Mouse (Mus musculus) E14TG2a.4 (cell line): Measurements from ENCODE around the gene Npas2.

Experiments used
- H3K27me3 ChIP-seq: 2 replicates; pipeline ENCODE4 v1.6.1; 2014; ENCODE audit warnings: low read length, control low read depth; ENCODE audit not compliant: insufficient read depth
- H3K36me3 ChIP-seq: 2 replicates; pipeline ENCODE4 v1.6.1; 2014; ENCODE audit warnings: low read length, control low read depth; ENCODE audit not compliant: insufficient read depth
- H3K4me1 ChIP-seq: replicated peaks from 2 replicates; pipeline ENCODE4 v1.6.1; 2014; ENCODE audit warnings: low read depth, low read length, control low read depth
- H3K4me3 ChIP-seq: replicated peaks from 2 replicates; pipeline ENCODE4 v1.5.1; 2014; ENCODE audit warnings: mild to moderate bottlenecking, low read length
- H3K9me3 ChIP-seq: 2 replicates; pipeline ENCODE4 v1.6.1; 2014; ENCODE audit warnings: low read length, control low read depth
- CTCF ChIP-seq: conservative IDR thresholded peaks from 2 replicates; pipeline ENCODE4 v1.5.1; 2014; ENCODE audit warnings: low read length
- NANOG ChIP-seq: IDR thresholded peaks from 2 replicates; pipeline ENCODE4 v1.6.1; 2014; ENCODE audit warnings: borderline replicate concordance, low read length, mixed read lengths
- POU5F1 ChIP-seq: IDR thresholded peaks from 2 replicates; pipeline ENCODE4 v1.6.1; 2014; ENCODE audit warnings: low read length, borderline replicate concordance

Gene Npas2

DNA sequence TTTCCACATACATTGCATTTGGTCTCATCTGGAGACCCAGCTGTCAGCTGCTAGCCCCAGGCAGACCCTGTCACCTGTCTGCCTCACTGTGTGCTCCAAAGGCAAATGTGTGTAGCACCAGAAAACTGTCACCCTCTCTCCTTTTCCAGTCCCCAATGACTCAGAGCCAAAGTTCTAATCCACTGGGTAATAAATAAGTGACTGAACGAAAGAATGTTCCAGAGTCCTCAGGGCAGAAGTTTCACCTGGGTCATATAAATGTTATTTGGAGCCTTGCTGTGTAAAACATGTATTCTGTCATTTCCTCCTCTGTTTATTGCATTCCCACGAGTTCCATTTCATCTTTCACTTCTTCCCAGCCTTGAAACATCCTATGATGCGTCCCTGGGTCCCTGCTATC, 66.1 kb downstream of the Npas2 start:
- no peak overlapping the region for H3K4me3 ChIP-seq
- H3K4me1 ChIP-seq = 0 out of 2 replicates have a peak, but pooled peaks cover 4% of the 10 kb centered on the region
- H3K27me3 ChIP-seq = no peaks in the 10 kb centered on the region
- no peaks in the 10 kb centered on the region for H3K9me3 ChIP-seq
- no peaks in the 10 kb centered on the region for H3K36me3 ChIP-seq
- TF ChIP-seq CTCF (no peak), NANOG (no peak), POU5F1 (no peak)

DNA sequence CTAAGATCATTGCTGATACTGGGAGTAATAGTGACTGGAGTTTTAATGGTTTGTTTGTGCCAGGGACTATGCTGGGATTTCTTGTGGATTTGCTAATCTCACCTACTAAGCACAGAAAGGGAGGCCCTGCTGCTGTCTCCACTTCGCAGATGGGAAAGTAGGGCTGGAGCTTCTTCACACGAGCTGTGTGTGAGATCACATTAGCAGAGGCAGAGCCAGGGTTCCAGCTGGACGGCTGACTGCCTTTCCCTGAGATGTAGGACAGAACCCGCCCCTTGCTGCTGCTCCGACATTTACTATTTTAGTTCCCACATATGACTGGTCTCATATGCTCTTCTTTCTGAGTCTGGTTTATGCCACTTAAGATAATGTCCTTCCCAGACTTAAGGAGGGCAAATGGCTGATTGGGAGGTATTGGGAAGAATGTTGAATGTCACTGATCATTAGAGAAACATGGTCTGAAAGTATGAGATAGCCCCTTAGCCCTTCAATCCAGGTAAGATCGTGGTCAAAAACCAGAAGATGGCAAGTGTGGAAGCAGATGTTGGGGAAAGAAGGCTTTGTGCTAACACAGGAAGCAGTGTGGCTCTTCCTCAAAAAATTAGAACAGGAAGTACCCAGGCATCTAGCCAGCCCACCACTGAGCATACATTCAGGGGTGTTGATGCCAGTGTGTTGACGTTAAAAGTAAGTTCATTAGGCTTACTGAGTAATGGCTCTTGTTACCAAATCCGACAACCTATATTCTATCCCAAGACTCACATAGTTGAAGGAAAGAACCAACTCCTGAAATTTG, 66.8 kb downstream of the Npas2 start:
- Histone ChIP-seq H3K36me3 (no peaks in the 10 kb centered on the region), H3K4me1 (0 out of 2 replicates have a peak, but pooled peaks cover 4% of the 10 kb centered on the region), H3K27me3 (no peaks in the 10 kb centered on the region), H3K4me3 (no peak overlapping the region), H3K9me3 (no peaks in the 10 kb centered on the region)
- no peak for TF ChIP-seq NANOG
- no peak for TF ChIP-seq POU5F1
- TF ChIP-seq CTCF = no peak

DNA sequence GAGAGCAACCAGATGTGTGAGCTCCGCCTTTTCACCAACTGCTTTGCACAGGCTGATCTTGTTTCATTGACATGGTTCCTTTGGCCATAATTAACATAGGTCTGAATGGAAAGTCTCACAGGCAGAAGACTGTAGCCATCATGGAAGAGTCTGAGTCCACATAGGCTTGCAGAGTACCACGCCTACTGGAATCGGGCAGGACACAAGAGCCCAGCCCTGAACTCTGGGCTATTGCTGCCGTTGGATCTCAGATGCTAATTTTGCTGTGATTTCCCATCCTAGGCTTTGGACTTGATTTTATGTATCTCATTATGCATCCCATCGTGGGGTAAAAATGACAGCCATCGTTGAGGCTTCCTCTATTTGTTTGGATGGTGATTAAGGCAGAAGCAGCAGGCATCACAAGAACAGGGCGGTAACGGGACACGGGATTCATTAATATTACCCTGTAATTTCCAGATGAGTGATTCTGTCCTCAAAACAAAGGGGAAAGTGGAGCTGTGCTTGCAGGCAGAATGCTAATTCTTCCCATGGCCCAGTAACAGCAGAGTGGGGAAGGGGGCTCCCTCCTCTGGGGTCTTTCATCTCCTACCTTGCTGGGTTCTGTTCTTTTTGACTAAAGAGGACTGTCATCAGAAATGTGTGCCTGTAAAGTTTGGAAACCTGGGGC, 73.4 kb downstream of the Npas2 start:
- H3K4me3 ChIP-seq = no peak overlapping the region
- TF ChIP-seq NANOG = no peak
- no peak for TF ChIP-seq CTCF
- TF ChIP-seq POU5F1 = no peak
- 0 out of 2 replicates have a peak, but pooled peaks cover 4% of the 10 kb centered on the region for H3K4me1 ChIP-seq

DNA sequence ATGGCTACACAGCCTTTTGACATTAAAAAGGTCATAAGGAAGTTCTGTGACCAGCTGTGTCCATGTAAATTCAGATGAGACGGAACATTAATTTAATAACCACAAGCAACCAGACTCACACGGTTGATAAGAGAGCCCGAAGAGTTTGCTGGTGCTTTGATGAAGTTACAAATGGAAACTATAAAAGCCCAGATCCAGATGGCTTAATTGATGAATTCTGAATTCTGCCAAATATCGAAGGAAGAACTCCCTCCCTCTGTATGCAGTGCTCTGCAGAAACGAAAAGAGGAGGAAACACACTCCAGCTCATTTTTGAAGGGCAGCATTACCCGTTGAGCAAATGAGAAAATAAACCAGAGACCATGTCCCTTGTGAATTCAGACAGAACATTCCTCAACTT, 79.4 kb downstream of the Npas2 start:
- Histone ChIP-seq H3K36me3 (no peaks in the 10 kb centered on the region), H3K9me3 (peaks cover 14% of the 10 kb centered on the region), H3K4me3 (no peak overlapping the region), H3K27me3 (no peaks in the 10 kb centered on the region), H3K4me1 (no peaks in the 10 kb centered on the region)
- TF ChIP-seq NANOG = no peak
- TF ChIP-seq CTCF = no peak
- no peak for TF ChIP-seq POU5F1

More for the DNA sequence above, 73.4 kb downstream of the Npas2 start:
- H3K9me3 ChIP-seq = 0 out of 2 replicates have a peak, but pooled peaks cover 6% of the 10 kb centered on the region
- no peaks in the 10 kb centered on the region for H3K27me3 ChIP-seq
- H3K36me3 ChIP-seq = no peaks in the 10 kb centered on the region

DNA sequence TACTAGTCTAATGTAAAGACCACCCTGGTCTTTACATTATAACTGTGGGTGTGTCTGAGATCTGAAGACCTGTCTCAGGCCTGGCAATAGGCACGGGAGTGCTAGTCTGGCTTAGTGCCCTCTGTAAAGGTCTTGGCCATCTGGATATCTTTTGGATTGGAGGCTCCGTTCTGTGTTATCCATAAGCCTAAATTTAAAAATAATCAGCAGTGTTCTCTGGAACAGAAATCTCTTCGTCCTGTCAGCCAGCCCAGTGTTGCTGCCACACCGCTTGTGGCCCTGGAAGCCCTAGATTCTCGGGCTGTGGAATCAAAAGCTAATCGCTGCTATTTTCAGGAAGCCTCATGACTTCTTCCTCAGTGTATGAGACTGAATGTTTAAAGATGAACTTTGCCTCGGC, 86.9 kb downstream of the Npas2 start:
- Histone ChIP-seq H3K4me1 (peaks cover 8% of the 10 kb centered on the region), H3K9me3 (peaks cover 14% of the 10 kb centered on the region), H3K36me3 (no peaks in the 10 kb centered on the region), H3K27me3 (no peaks in the 10 kb centered on the region), H3K4me3 (no peak overlapping the region)
- no peak for TF ChIP-seq POU5F1
- TF ChIP-seq NANOG = no peak
- no peak for TF ChIP-seq CTCF

DNA sequence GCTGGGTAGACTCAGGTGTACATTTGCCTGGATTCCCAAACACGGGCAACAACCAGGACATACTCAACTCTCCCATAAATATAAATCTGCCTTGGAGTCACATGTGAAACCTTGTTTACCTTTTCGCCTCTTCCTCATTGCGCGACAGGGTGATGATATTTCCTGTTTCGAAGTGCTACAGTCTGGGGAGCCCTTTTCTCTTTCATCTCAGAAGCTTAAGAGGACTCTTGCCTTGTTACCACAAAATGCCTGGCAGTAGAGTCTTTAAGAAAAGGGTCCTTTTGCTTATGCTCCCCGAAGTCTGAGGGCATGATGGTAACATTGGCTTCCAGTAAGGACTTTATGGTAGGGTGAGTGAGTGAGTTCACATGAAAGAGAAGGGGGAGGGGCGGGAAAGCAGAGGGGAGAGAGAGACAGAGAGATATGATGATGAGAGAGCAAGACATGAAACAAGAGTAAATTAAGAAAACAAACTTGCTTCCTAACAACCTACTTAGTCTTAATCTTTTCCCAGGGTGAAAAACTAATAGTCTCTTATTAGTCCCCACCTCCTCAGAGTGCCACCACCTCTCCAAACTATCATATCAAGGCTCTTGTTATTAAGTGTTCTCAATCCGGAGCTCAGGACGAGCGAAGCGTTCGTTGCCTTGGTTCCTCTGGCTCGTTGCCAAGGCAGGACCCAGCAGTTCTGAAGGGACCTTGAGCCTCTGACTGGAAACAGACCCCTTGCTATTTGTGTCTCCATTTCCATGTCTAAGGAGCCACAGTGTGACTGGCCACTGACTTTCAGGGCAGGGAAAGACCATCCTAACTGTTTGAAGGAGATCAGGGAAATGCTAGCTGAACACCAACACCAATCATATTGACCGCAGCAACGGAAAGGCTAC, 87.7 kb downstream of the Npas2 start:
- no peak overlapping the region for H3K4me3 ChIP-seq
- H3K36me3 ChIP-seq = no peaks in the 10 kb centered on the region
- peaks cover 8% of the 10 kb centered on the region for H3K4me1 ChIP-seq
- TF ChIP-seq NANOG (no peak), POU5F1 (no peak), CTCF (no peak)
- H3K9me3 ChIP-seq = peaks cover 12% of the 10 kb centered on the region
- H3K27me3 ChIP-seq = peaks cover 6% of the 10 kb centered on the region; the same call in 1 of the 2 replicates

DNA sequence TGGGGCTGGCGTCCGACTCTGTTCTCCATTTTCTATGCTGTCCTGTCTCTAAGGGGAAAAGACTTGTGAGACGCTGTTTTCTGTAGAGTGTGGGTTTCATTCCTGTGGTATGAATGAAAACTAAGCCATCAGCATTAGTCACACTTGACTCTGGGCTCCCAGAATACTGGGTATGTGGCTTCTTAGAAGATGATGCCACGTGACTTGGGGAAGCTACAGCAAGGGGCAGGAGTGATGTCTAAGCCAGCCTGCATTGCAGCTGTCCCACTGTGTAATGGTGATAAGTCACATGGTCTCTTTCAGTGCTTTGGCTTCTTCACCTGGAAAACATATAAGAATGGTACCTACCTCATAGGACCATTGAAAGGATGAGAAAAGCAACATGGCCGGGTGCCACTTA, 88.4 kb downstream of the Npas2 start:
- peaks cover 9% of the 10 kb centered on the region; the same call in 1 of the 2 replicates for H3K27me3 ChIP-seq
- H3K9me3 ChIP-seq = peaks cover 5% of the 10 kb centered on the region
- H3K4me3 ChIP-seq = no peak overlapping the region
- TF ChIP-seq POU5F1 = no peak
- TF ChIP-seq NANOG = no peak
- no peak for TF ChIP-seq CTCF
- H3K36me3 ChIP-seq = no peaks in the 10 kb centered on the region
- H3K4me1 ChIP-seq = peaks cover 8% of the 10 kb centered on the region

DNA sequence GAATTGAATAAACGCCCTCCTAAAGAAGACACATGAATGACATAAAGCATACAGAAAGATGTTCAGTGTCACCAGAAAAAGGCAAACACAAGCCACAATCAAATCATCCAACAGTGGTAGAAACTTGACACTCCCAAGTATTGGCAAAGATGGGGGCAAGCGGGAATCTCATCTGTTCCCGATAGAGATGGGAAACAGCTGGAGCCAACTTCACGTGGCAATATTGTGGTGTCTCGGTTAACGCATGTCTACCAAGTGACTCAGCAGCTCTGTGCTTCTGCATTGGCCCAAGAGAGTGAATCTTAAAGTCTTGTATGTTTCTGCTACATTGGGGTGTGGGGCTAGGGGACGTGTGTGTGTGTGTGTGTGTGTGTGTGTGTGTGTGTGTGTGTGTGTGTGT, 89.8 kb downstream of the Npas2 start:
- Histone ChIP-seq H3K9me3 (no peaks in the 10 kb centered on the region), H3K36me3 (no peaks in the 10 kb centered on the region), H3K27me3 (peaks cover 11% of the 10 kb centered on the region; the same call in 1 of the 2 replicates), H3K4me3 (no peak overlapping the region), H3K4me1 (peaks cover 16% of the 10 kb centered on the region)
- TF ChIP-seq POU5F1 (no peak), CTCF (no peak), NANOG (no peak)
